Mouse (Mus musculus) monocyte, adult 2 months (primary cell): ENCODE data around the gene Agmo.

Experiments used
- DNase-seq, 2 experiments: peaks; one replicate each; pipeline ENCODE4 v3.0.0; 2022; ENCODE audit warnings: low spot score in 2 of 2, low read depth in 1 of 2

Agmo gene

GRCm38 (mm10) chr12:37426750-37427149 is 185.3 kb downstream of the Agmo start:
- DNase-seq, result no peak

GRCm38 (mm10) chr12:37434466-37434865 is 193.0 kb downstream of the Agmo start:
- no peak for DNase-seq

GRCm38 (mm10) chr12:37442486-37443013 is 201.1 kb downstream of the Agmo start:
- DNase-seq, result no peak

- DNase-seq, result no peak
Observed at GRCm38 (mm10) chr12:37445255-37445654, 203.8 kb downstream of the Agmo start.

GRCm38 (mm10) chr12:37449597-37449996 is 208.2 kb downstream of the Agmo start:
- DNase-seq, result no peak

- no peak for DNase-seq
Observed at GRCm38 (mm10) chr12:37450366-37451156, 209.1 kb downstream of the Agmo start.

- DNase-seq, result no peak
Observed at GRCm38 (mm10) chr12:37471631-37472030, 230.2 kb downstream of the Agmo start.

- no peak for DNase-seq
Observed at GRCm38 (mm10) chr12:37476849-37477248, 235.4 kb downstream of the Agmo start.

GRCm38 (mm10) chr12:37487991-37488390 is 246.6 kb downstream of the Agmo start:
- DNase-seq, result no peak

- no peak for DNase-seq
Observed at GRCm38 (mm10) chr12:37498871-37499270, 257.4 kb downstream of the Agmo start.

GRCm38 (mm10) chr12:37507406-37507805 is 266.0 kb downstream of the Agmo start:
- no peak for DNase-seq

GRCm38 (mm10) chr12:37507826-37508225 is 266.4 kb downstream of the Agmo start:
- DNase-seq, result no peak

- no peak for DNase-seq
Observed at GRCm38 (mm10) chr12:37521772-37522171, 280.3 kb downstream of the Agmo start.

- no peak for DNase-seq
Observed at GRCm38 (mm10) chr12:37524662-37525061, 283.2 kb downstream of the Agmo start.

- DNase-seq, result no peak
Observed at GRCm38 (mm10) chr12:37540994-37541393, 299.6 kb downstream of the Agmo start.

- no peak for DNase-seq
Observed at GRCm38 (mm10) chr12:37558284-37558683, 316.8 kb downstream of the Agmo start.

- DNase-seq, result no peak
Observed at GRCm38 (mm10) chr12:37565882-37566596, 324.6 kb downstream of the Agmo start.

GRCm38 (mm10) chr12:37571922-37572321 is 330.5 kb downstream of the Agmo start:
- DNase-seq, result no peak

- no peak for DNase-seq
Observed at GRCm38 (mm10) chr12:37582777-37583176, 341.3 kb downstream of the Agmo start.

- DNase-seq, result no peak
Observed at GRCm38 (mm10) chr12:37592853-37593252, 351.4 kb downstream of the Agmo start.

GRCm38 (mm10) chr12:37612837-37613236 is 371.4 kb downstream of the Agmo start:
- DNase-seq, result no peak

GRCm38 (mm10) chr12:37614769-37615168 is 373.3 kb downstream of the Agmo start:
- DNase-seq, result no peak
